Mouse (Mus musculus) lung, adult 10 weeks (tissue): ENCODE results near the gene Slf1. TPM values are rescaled to one million over a fixed set of nuclear protein-coding genes. Genes with fewer than 3 reads are reported as not detected.

Source experiments
- polyA plus RNA-seq: library from polyadenylated mRNA; stranded (reverse); fragments of 350-450 nt; fragmentation: Illumina TruSeq; extraction: RNeasy Lipid Tissue Mini Kit (QIAGEN cat#74804); gene quantifications from one replicate; pipeline ENCODE4 v1.2.3, GENCODE M21; 2014; ENCODE audit warnings: low read depth, low replicate concordance; ENCODE audit not compliant: insufficient read depth

The Slf1 gene
- polyA plus RNA-seq, result 4.1 TPM

DNA sequence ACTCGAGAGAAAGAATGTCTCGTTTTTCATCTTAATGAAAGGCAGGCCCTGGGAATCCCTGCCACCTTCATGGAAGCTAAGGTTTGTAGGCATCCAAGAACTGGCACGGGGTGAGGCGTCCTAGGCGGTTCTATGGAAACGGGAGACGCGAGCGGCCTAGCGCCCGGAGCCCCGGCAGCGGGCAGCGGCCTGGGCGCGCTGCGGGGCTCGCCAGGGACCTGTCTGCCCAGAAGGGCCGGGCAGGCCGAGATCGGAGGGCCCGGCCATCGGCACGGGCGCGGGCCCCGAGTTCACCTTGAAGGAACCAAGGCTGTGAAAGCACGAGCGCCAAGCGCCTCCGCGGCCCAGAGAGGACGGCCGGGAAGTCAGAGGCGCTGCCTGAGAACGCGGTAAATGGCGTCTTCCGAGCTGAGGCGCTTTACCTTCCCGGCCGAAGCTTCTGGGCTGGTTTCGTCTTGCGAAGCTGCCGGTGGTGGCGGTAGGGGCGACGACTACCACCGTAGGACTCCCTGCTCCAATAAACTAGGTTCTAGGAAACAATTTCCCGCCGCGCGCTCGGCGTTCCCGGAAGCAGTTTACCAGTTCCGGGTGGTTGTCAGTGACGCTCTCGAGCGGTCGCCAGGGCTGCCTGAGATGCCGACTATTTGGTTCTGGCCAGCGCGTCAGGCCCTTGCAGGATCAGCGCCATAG, at the start of gene Slf1, which contains the start of gene 2210408I21Rik:
Gene Slf1 (minus strand): TSS at position 543 of the 690 bp plus-strand sequence.
Gene 2210408I21Rik (plus strand): TSS at position 610 of the 690 bp plus-strand sequence.

Other genes starting within 250 kb of the Slf1 start
- 3.6 TPM for gene 2210408I21Rik, start 67 bp upstream of the Slf1 start, polyA plus RNA-seq